Mouse (Mus musculus) 416B (cell line): ENCODE results near the gene Gm26661.

Experiments
- DNase-seq: peaks from one replicate; pipeline ENCODE4 v3.0.0; 2011; ENCODE audit warnings: low read depth

Gene Gm26661

GRCm38 (mm10) chr14:7821341-7821740 lies 30.0 kb downstream of the Gm26661 start:
- no peak for DNase-seq

DNA sequence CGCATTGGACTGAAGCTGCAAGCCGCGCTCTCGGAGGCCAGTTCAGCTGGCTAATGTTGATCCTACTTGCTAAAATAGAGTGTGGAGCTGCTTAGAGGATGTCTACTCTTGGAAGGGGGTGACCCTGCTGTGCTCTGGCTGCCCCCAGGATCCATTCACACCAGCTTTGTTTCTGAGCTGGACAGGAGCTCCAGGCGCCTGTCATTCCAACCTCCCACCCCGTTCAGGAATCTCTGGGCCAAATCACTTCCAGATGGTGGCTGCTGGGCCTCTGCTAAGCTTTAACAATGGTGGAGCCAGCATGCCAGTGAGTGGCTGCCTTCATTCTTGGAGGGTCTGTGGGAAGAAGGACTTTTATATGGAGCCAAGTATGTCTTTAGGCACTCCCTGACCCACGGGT lies 31.3 kb downstream of the Gm26661 start:
- no peak for DNase-seq

DNA sequence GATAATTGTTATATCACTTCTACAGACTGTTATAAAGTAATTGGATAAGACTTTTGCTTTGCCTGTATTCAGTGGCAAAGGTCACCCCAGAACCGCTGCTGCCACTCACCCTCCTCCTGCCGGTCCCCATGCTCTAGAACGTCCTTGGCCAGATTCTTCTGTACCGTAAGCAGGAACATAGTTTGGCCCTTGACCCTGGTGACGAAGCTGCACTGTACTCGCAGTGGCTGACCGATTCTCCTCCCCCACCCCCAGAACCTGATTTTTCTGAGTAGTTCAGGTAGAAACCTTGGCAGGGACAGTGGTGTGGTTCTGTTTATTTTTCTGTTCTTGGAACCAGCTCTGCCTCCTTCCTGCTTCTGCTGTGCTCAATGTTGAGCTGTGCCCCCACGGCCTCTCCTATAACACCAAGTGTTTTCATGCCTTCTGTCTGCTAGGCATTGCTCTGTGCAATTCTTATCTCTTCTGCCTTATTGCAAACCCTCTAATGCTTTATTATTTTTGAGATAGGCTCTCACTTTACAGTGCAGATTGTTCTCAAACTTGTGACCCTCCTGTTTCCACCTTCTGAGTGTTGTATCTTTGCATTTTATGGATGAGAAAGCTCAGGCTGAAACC lies 33.4 kb downstream of the Gm26661 start:
- DNase-seq = peak; percentile 17

DNA sequence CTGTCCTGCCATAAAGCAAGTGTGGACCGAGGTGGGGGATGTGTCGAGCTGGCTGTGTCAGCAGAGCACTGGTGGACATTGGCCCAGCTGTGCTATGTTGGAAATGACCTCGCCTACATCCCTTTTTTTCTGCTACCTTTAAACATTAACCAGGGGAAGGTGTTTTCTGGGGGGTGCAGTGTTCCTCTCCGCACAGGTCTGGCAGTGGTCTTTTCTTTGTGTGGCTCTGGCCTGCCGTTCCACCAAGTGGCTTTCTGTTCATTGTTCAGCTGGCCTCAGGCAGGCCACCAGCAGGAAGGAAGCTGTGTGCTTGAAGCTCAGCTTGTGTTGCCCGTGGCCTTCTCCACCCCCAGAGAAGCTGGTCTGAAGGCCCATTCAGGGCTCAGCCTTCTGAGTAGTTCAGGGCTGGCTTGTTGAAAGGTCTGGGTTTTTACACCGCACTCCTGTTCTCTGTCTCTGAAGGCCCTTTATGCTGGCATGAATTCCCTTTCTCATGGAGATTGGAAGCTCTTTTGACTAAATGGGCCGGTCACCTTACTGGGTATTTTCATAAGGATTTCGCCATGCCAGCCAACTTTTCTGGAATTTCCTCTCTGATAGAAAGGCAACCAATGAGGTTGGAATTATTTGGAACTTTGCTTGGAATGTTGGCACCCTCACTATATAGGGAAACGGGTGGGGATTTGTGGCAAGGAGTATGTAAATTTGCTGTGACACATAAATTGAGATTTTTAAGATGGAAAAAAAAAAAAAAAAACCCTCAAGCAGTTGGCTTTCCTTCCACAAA lies 35.0 kb downstream of the Gm26661 start:
- DNase-seq = peak; percentile 71

- no peak for DNase-seq
Observed at GRCm38 (mm10) chr14:7829181-7829580, 37.8 kb downstream of the Gm26661 start.

DNA sequence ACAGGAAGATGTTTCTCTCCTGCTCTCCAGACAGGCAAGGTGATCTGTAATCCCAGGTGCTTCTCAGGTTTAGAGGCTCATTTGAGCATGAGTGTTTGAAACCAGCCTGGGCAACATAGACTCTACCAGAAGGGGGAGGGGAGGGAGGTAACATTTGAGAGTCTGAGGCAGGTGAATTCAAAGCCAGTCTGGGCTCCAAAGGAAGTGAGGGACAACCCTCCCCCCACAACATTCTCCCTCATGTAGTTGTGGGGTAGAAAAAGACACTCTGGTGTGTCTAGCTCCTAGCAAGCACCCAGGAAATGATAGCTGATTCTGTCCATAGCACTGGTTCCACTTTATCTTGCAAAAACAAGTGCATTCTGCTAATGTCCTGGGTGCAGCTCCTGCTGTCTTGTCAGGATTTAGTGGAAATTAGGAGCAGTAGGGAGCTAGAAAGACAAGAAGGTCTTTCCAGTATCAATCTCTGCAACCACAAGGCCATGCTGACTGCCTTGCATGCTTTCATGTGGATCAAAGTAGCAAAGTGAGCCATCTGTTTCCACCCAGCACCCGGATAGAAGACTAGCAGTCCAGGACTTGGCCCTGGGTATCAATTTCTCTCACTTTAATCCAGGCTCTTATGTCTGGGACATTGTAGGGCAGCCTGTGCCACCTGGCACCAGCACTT lies 40.5 kb downstream of the Gm26661 start:
- DNase-seq = no peak

DNA sequence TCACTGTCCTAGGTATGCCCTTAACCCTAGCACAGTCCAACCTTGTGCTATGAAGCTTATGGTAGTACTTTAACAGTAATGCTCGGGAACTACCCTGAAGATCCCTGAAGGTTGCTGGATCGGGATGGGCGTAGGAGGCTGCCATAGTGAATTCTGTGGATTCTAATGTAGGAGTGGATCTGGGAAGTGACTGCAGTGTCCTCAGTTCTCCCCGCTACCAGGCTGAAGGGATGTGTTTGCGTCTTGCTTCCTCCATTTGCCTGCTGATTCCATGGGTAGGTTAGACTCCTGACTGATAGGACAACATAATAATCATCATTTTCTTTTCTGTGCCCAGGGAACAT lies 41.0 kb downstream of the Gm26661 start:
- DNase-seq = no peak

GRCm38 (mm10) chr14:7833458-7833857 lies 42.1 kb downstream of the Gm26661 start:
- peak; percentile 55 for DNase-seq

DNA sequence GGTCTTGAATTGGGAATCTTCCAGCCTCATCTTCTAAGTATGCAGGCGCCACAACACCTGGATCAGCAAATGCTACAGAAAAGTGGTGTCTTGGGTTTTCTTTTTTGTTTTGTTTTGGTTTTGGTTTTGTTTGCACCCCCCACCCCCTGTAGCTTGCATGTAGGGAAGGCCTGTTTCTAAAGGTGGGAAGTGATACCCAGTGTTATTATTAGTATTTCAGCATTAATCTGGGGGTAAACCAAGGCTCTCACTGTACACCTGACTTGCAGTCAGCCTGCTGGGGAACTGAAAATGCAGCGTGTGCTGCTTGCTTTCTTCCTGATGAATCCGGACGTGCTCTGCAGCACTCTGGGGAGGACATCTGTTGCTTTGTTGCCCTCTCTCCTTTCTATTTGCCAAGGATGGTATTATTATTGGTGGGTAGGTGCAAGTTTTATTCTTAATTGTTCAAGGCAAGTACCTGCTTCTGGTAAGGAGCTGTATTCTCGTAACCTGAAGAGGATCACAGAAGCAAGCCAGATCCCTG lies 47.2 kb downstream of the Gm26661 start:
- DNase-seq = no peak

- DNase-seq = no peak
Observed at GRCm38 (mm10) chr14:7839950-7840514, 48.6 kb downstream of the Gm26661 start.
